Mouse (Mus musculus) heart, postnatal 25 days (tissue): ENCODE measurements at regions not wholly inside any gene's neighbourhood (a gene's known extent, or its start where the extent isn't known, plus 50 kb on each side); places are given as distances from the start of the nearest gene placed in this dataset.

ENCODE experiments used
- DNase-seq: peaks from one replicate; pipeline ENCODE4 v3.0.0; 2022; ENCODE audit warnings: low spot score
- intact Hi-C: fragments of 180-260 bp; cut with DNase I; formaldehyde crosslinking; loops from one replicate; pipeline ENCODE4 v1.15.1; 2025

DNA sequence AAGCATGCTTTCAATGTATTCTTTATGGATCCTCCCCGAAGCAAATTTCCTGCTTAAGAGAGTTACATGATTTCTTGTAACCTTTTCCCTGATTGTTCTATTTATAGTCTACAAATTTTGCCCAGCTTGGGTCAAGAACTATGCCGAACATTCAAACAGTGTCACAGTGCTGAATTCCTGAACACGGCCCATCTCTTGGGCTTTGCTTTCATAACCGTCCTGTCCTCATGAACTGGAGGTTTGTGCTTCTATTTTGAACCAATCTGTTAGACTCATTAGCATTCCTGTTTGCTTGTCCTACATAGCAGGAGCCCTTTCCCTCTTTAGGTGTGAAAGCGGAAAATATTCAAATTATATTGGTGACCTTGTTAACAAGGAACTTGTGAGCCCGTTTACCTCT, 181.2 kb downstream of the Klf6 start:
- no peak for DNase-seq
- intact Hi-C loops, result no loop called here

- intact Hi-C loops, result no loop called here
- DNase-seq, result peak; percentile 13
These were observed 198.4 kb downstream of the Klf6 start for GRCm38 (mm10) chr13:6059515-6060228.

- intact Hi-C loops, result no loop called here
- DNase-seq, result no peak
These were observed 199.1 kb downstream of the Klf6 start for GRCm38 (mm10) chr13:6060229-6060845.

DNA sequence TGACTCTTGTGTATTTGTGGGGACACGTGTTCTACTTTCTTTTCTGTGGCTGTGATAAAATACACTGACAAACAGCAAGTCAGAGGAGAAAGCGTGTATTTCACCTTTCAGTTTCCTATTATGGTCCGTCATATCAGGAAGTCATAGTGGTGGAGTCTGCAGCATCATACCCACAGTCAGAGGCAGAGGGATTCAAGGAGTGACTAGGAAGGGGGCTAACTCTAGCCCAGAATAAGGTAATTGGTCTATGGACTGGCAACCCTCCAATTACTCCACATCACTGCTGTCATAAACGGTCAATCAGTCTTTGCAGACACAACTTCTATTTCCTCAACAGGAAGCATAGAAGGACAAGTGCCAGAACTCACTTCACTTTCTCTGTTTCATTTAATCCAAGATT, 201.0 kb downstream of the Klf6 start:
- intact Hi-C loops, result no loop called here
- DNase-seq, result no peak

GRCm38 (mm10) chr13:6062729-6063386, 201.6 kb downstream of the Klf6 start:
- no peak for DNase-seq
- intact Hi-C loops, result no loop called here

DNA sequence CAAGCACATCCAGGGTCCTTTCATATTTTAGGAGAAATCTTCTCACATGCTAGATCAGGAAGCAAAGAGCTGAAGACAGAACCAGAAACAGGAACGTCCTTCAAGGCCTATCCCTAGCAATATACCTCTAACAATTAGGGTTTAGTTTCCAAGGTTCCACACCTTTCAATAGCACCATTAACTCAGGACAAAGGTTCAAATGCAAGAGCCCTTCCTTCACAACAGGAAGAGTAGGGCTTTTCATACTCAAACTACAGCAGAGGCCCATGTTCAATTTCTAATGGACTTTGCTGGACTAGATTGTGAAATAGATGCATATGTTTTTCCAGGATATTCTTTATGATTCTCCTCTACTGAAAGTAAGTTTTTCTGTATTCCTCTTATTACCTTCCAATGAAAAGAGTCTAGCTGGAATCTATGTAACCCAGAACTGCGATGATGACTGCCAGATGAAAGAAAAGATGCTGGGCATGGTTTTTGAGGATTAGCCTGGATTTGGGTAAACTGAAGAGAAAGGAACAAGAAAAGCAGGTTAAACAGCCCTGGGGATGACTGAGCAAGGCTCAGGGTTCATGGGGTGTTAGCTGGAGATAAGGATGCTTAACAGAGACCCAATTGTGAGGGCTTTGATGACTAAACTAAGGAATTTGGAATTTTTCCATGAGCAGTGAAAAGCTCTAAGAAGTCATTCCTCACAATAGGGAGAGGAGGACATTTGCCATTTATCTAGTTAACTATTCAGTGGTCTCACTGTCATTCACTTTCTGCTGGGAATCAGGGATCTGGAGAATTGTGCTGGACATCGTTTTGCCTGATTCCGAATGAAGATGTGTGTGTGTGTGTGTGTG, 215.9 kb downstream of the Klf6 start:
- intact Hi-C loops, result no loop called here
- DNase-seq, result no peak

DNA sequence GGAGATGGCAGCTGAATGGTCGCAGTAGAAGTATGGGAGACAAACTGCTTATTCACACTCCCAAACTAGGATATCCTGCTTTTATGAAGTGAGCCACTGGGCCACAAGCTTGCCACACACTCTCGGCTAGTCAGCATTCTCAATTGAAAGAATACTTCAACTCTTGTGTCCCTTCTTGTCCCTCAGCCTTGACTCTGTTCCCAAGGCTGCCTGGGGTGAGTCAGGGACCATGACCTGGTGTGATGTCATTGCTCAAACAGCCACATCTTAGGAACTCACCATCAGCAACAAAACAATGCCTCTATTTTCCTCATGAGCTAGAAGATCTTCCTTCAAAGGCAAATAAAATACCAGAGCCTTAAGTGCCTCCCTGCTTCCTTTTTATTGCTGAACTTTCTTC, 224.6 kb downstream of the Klf6 start:
- DNase-seq, result no peak
- intact Hi-C loops, result no loop called here

DNA sequence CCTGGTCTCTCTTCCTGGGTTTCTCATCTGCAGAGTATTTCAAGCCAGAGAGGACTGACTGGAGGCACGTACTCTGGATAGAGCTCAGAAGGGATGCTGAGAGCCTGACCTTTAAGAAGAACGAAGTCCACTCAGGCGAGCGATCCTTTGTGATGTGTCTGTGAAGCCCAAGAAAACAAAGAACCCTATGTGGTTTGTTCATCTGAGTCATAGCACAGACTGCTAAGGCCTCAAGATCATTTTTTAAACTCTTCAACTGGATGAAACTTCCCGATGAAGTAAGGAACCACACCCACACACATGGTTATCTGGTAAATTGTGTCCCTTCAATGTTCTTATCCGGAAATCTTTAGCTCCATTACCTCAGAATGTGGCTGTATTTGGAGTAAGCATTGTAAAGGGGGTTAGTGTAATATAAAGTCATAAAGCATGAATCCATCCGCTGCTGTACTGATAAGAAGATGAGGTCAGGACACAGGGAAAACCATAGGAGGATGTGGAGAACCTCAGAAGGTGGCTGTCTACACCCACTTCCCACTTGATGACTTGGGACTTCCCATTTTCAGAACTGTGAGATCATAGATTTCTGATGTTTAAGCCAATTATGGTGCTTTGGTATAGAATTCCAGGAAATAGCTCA, 247.9 kb downstream of the Klf6 start:
- intact Hi-C loops, result no loop called here
- DNase-seq, result no peak

- DNase-seq, result no peak
- intact Hi-C loops, result no loop called here
These were observed 258.4 kb downstream of the Klf6 start for GRCm38 (mm10) chr13:6119703-6120102.

DNA sequence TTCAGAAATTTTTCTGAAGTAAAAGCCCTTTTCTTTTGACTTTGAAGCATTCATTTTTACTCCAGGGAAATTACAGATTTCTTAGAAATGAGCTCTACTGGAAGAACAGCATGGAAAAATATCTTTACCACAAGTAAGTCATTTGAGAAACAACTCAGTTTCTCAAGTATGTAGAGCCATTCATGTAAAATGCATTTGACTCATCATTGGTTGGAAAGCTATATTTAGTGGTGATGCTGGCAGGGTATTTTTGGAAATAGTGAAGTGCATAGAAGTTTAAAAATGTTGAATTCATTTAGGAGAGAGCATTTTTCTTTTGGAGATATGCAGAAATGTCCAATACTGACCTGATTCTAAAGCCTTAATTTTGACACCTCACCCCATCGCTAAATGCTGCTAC, 266.0 kb downstream of the Klf6 start:
- intact Hi-C loops, result no loop called here

GRCm38 (mm10) chr13:6128903-6129302, 267.6 kb downstream of the Klf6 start:
- DNase-seq, result no peak
- intact Hi-C loops, result no loop called here

More for the DNA sequence above, 266.0 kb downstream of the Klf6 start:
- no peak for DNase-seq

GRCm38 (mm10) chr13:6131363-6131762, 270.1 kb downstream of the Klf6 start:
- DNase-seq, result no peak
- intact Hi-C loops, result no loop called here

- no peak for DNase-seq
- intact Hi-C loops, result no loop called here
These were observed 275.9 kb downstream of the Klf6 start for GRCm38 (mm10) chr13:6137170-6137569.

DNA sequence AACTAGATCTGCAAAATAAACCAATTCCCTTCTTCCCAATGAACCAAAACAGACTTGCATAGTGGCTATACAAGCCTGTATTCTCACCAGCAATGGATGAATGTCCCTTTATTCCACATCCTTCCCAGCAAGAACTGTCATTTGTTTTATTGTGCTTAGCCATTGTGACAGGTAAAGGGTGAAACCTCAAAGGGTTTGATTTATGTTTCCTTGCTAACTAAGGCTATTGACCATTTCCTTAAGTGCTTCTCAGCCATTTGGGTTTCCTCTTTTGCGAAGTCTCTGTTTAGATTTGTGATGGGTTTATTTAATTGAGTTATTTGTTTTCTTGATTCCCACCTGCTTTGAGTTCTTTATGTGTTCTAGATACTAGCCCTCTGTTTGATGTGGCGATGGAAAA, 281.5 kb downstream of the Klf6 start:
- DNase-seq, result no peak
- intact Hi-C loops, result no loop called here

DNA sequence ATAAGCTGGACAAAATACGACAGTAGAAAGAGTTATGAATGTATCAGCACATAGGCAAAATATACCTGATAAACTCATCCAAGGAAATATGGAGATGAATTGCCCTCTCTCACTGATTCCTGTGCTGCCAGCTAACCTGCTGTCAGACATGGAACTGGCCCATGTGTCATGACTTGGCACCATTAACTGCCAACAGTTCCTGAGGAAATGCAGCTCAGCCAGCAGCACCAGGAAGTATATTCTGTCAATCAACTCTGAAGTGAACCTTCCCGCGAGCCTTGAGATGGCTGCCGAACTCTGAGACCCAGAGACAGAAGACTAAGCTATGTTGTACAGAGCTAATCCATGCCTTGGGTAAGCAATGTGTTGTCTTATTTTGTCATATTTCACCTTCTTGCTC, 292.4 kb downstream of the Klf6 start:
- intact Hi-C loops, result no loop called here
- no peak for DNase-seq

GRCm38 (mm10) chr13:6156191-6156590, 294.9 kb downstream of the Klf6 start:
- intact Hi-C loops, result no loop called here

GRCm38 (mm10) chr13:6157029-6157428, 295.7 kb downstream of the Klf6 start:
- no peak for DNase-seq
- intact Hi-C loops, result no loop called here

More at GRCm38 (mm10) chr13:6156191-6156590, 294.9 kb downstream of the Klf6 start:
- no peak for DNase-seq

- no peak for DNase-seq
- intact Hi-C loops, result no loop called here
These were observed 296.7 kb downstream of the Klf6 start for GRCm38 (mm10) chr13:6157946-6158345.

GRCm38 (mm10) chr13:6159412-6159811, 298.1 kb downstream of the Klf6 start:
- intact Hi-C loops, result no loop called here
- no peak for DNase-seq

- intact Hi-C loops, result no loop called here
- no peak for DNase-seq
These were observed 304.6 kb downstream of the Klf6 start for GRCm38 (mm10) chr13:6165916-6166315.
